Mouse (Mus musculus): Measurements from ENCODE around the gene Tex44. TPM values are rescaled to one million over a fixed set of nuclear protein-coding genes. Genes with fewer than 3 reads are reported as not detected.
A peak's percentile ranks its signal among the peaks of the same experiment; 100 is the strongest.

The Tex44 gene
- not detected for total RNA-seq (2021)
- long read RNA-seq, experiment 1 = 0 reads
- long read RNA-seq, experiment 2 = 0 reads

GRCm38 (mm10) chr1:86426128-86426527, at the start of gene Tex44, which contains the start of gene Nmur1:
TSS of gene Tex44 (plus strand) at chr1:86426329.
TSS of gene Nmur1 (minus strand) at chr1:86426228.
- intact Hi-C loops (cut with DNase I) = no loop called here

DNA sequence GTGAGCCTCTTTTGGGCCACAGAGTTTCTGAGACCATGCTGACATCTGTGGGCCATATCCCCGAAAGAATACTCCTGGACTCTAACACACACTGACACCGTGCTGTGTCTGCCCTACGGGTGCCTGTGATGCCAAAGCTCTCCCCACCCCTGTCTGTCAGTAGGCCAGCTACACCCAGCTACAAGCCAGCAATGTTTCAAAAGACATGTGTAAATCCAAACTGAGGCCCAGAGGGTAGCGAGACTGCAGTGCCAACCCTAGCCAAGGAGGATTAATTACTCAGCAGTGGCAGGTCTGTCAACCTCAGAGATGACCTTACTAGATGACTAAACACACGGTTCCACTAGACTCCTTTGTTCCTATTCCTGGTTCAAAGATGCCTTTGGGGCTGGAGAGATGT, 49.8 kb upstream of the Tex44 start:
- intact Hi-C loops (cut with DNase I) = loop anchor here (5.0 kb wide), 1 partner anchor 41 kb away; no protein-coding TSS in a partner anchor
- no peak for DNase-seq (ENCODE audit: low spot score in 2 of 2)

More at GRCm38 (mm10) chr1:86426128-86426527, at the start of gene Tex44, which contains the start of gene Nmur1:
- DNase-seq (ENCODE audit: low spot score in 2 of 2) = no peak

DNA sequence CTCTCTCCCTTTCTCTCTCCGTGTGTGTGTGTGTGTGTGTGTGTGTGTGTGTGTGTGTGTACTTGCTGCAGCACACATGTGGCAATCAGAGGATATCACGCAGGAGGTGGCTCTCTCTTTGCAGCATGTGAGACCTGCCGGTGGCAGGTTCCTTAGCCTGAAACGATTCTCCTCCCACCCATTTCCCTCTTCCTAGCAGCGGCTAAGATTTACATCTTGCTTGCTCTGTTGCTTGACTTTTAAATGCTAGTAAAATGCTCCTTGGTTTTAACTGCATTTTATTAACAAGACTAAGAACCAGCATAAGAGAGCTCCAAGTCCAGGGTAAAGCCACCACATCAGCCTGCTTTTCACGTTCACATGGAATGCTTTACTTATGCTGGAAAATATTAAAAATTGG, 47.5 kb upstream of the Tex44 start:
- intact Hi-C loops (cut with DNase I) = loop anchor here (5.0 kb wide), 1 partner anchor 39 kb away; no protein-coding TSS in a partner anchor
- DNase-seq (ENCODE audit: low spot score in 2 of 2) = peak; percentile 28 to 60

GRCm38 (mm10) chr1:86379161-86379569, 47.0 kb upstream of the Tex44 start:
- DNase-seq (ENCODE audit: low spot score in 2 of 2) = peak; percentile 29 to 73
- intact Hi-C loops (cut with DNase I) = loop anchor here (5.0 kb wide), 1 partner anchor 38 kb away; no protein-coding TSS in a partner anchor

- intact Hi-C loops (cut with DNase I) = no loop called here
- DNase-seq (ENCODE audit: low spot score in 2 of 2) = peak; percentile 51 to 88
Observed at GRCm38 (mm10) chr1:86381027-86381426, 45.1 kb upstream of the Tex44 start.

DNA sequence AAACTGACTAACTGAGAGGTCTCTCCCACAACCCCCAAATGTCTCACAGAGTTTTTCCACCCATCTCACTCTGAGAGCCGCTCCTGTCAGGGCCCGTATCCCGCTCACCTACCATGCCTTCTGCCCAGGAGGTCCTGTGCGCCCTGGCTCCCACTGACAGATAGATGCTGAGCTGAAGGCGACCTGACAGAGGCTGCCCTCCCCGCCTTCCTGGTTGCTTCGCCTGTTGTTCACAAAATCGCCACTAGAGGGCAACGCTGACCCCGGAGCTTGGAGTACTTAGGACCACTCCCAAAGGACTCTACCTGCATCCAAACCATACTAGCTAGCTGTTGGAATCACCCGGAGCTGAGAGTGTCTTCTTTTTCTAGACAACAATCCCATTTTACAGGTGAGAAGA, 36.9 kb upstream of the Tex44 start:
- peak; percentile 60 to 78 for DNase-seq (ENCODE audit: low spot score in 2 of 2)
- intact Hi-C loops (cut with DNase I) = loop anchor here (5.0 kb wide), 1 partner anchor 43 kb away; no protein-coding TSS in a partner anchor

GRCm38 (mm10) chr1:86391425-86391824, 34.7 kb upstream of the Tex44 start:
- DNase-seq (ENCODE audit: low spot score in 2 of 2) = no peak
- intact Hi-C loops (cut with DNase I) = no loop called here

GRCm38 (mm10) chr1:86393219-86393618, 32.9 kb upstream of the Tex44 start:
- DNase-seq (ENCODE audit: low spot score in 2 of 2) = no peak
- intact Hi-C loops (cut with DNase I) = no loop called here

GRCm38 (mm10) chr1:86394246-86394645, 31.9 kb upstream of the Tex44 start:
- intact Hi-C loops (cut with DNase I) = no loop called here
- DNase-seq (ENCODE audit: low spot score in 2 of 2) = no peak

DNA sequence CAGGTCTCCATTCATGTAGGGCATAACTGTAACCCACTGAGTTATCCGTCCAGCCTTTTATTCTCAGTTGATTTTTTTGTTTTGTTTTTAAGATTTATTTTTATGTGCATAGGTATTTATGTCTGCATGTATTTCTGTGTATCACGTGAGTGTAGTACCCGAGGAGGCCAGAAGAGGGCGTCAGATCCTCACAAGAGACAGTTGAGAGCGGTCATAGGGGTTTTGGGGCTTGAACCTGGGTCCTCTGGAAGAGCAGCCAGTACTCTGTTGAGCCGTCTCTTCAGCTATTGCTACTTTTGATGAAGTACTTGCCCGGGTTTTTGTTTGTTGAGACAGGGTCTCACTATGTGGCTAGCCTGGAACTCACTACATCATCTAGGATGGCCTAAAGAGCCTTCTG, 30.2 kb upstream of the Tex44 start:
- DNase-seq (ENCODE audit: low spot score in 2 of 2) = no peak
- intact Hi-C loops (cut with DNase I) = no loop called here

- intact Hi-C loops (cut with DNase I) = no loop called here
- no peak for DNase-seq (ENCODE audit: low spot score in 2 of 2)
Observed at GRCm38 (mm10) chr1:86397621-86398020, 28.5 kb upstream of the Tex44 start.

DNA sequence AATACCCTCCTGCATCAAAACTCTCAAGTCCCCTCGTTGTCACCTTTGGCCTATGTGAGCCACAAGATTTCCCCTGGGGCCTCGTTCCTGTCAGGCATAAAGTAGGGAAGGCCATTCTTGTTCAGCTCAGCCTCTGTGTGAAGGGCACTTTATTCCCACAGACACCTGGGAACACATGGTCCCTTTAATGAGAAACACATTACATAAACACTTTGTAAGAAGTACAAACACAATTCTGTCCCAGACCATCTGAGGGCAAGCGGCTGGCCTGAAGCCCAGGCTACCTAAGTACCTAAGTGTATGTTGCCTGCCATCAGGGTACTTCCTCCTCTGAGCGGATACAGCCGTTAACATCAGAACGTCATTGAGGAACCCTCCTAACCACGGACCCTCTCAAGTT, 27.9 kb upstream of the Tex44 start:
- intact Hi-C loops (cut with DNase I) = no loop called here
- DNase-seq (ENCODE audit: low spot score in 2 of 2) = no peak

GRCm38 (mm10) chr1:86399322-86399721, 26.8 kb upstream of the Tex44 start:
- intact Hi-C loops (cut with DNase I) = no loop called here
- DNase-seq (ENCODE audit: low spot score in 2 of 2) = no peak

- DNase-seq (ENCODE audit: low spot score in 2 of 2) = no peak
- intact Hi-C loops (cut with DNase I) = no loop called here
Observed at GRCm38 (mm10) chr1:86400096-86400754, 25.9 kb upstream of the Tex44 start.

GRCm38 (mm10) chr1:86404834-86405233, 21.3 kb upstream of the Tex44 start:
- intact Hi-C loops (cut with DNase I) = no loop called here
- no peak for DNase-seq (ENCODE audit: low spot score in 2 of 2)

GRCm38 (mm10) chr1:86406313-86406712, 19.8 kb upstream of the Tex44 start:
- intact Hi-C loops (cut with DNase I) = no loop called here
- no peak for DNase-seq (ENCODE audit: low spot score in 2 of 2)

DNA sequence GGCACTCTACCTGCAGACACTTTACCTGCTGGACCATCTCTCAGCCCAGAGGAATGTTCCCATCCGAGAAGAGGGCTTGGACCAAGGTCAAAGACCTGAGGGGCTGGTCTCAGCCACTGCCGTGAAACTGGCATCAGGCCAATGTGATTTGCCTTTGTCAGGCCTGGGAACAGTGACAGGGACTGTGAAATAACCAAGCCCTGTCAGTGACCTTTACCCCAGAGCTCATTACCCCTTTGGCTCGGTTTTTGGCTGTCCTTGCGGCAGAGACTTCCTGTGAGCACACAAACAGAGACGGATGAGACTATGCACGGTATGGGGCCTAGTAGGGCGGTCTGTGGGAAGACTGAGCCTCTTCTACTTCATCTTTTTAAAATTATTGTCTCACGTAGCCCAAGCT, 19.2 kb upstream of the Tex44 start:
- intact Hi-C loops (cut with DNase I) = no loop called here
- no peak for DNase-seq (ENCODE audit: low spot score in 2 of 2)

DNA sequence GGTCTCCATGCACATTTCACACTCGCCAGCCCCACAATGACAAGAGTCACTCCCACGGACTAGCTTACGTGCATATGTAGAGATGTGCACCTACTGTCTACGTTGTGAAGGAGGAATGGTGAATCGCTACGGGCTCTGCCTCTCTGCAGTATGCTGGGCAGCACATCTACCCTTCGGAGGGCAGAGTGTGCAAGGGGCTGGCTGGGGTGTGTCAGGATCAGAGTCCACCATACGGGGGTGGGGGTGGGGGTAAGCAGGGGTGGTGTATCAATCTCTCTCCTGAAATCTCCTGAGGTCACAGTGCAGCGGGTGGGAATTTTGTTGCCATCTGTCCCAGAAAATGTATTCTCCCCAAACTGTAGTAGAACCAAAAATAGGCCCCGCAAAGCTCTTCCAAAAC, 17.6 kb upstream of the Tex44 start:
- intact Hi-C loops (cut with DNase I) = no loop called here
- no peak for DNase-seq (ENCODE audit: low spot score in 2 of 2)

GRCm38 (mm10) chr1:86409476-86409875, 16.7 kb upstream of the Tex44 start:
- intact Hi-C loops (cut with DNase I) = no loop called here
- DNase-seq (ENCODE audit: low spot score in 2 of 2) = no peak

DNA sequence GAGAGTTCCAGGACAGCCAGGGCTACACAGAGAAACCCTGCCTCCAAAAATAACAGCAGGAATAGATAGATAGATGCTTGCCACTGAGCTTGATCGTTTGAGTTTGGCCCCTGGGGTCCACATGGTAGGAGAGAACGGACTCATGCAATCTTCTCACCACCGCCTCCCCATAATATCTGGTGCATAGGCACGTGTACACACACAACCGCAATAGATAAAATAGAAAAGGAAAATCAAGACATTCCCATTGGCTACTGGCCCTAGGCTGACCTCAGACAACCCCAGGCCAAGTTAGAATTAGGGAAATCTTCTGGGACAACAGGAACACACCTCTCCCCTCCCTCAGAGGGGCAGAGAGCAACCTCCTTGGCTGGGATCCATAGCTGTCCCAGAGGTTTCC, 11.4 kb upstream of the Tex44 start:
- intact Hi-C loops (cut with DNase I) = loop anchor here (5.0 kb wide), 1 partner anchor 37 kb away; no protein-coding TSS in a partner anchor
- no peak for DNase-seq (ENCODE audit: low spot score in 2 of 2)

DNA sequence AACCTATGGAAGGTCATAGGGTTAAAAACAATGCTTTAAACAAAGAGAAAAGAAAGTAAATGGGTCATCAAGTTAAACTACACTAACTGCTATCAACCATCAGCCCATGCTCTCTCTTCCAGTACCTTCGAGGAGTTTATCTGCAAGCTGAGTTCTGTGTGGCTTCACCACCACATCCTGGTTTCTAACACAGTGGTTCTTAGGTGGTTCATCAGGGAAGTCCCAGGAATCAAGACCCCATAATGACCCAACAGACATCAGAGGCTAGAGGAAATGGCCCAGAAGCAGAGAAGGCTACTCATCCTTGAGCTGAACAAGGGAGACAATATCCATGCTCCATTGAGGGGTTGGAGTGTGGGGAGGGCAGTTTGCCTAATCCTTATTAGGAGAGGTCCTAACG, 11.0 kb upstream of the Tex44 start:
- intact Hi-C loops (cut with DNase I) = loop anchor here (5.0 kb wide), 1 partner anchor 38 kb away; no protein-coding TSS in a partner anchor
- DNase-seq (ENCODE audit: low spot score in 2 of 2) = no peak
